Mouse (Mus musculus): ENCODE data around the gene Tnk1.

Gene Tnk1

DNA sequence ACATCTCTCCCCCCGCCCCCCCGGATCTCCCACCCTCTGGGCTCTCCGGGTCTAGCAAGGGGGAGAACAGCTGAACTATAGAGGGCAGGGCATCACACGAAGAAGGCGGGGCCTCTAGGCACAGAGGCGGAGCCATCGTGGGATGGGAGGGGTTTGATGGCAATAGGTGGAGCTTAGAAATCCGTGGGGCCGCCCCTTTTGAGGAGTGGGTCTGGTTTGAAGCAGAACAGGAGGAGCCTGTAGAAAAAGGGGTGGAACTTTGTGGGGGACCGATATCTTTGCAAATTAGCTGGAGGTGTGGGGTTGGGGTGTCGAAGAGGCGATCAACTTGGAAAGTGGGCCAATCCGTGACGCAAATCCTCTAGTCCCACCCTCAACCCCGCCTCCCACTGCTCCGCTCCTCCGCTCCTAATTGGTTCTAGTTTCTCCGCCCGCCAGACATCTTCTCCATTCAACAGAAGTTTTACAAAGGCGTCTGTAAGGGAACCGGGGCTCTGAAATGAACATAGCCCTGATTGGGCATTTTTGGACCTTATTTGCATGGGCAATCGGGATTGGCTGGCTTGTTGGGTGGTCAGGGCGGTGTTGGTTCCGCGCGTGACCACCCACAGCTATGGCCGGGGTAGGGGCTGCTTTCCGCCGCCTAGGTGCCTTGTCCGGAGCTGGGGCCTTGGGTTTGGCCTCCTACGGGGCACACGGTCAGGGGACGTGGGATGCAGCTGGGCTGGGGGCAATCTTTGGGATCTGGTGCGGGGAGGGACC lies 20.4 kb downstream of the Tnk1 start, which contains the start of gene Tmem256:
Tmem256 (plus strand) TSS at position 563 of the 762 bp plus-strand sequence.
- peak; percentile 93 for DNase-seq (ENCODE audit: low read depth, low spot score)

DNA sequence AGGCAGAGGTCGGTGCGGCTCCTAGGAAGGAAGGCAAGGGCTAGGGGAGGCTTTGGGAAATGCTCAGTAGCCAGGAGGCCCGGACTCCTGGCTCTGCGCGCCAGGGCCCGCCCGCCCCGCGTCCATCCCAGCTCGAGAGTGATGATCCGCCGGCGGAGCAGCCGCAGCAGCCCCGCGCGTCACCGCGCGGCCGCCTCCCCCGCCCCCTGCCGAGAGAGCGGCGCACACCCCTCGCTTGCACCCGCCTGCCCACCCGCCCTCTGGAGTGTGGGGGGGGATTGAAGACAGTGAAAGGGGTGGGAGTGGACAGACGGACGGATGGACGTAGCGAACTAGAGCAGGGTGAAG lies 21.0 kb downstream of the Tnk1 start, which contains the start of gene Nlgn2:
Nlgn2 (minus strand) TSS at position 181 of the 348 bp plus-strand sequence.
- no peak for DNase-seq (ENCODE audit: low read depth, low spot score)

- no peak for DNase-seq (ENCODE audit: low read depth, low spot score)
These were observed 21.6 kb downstream of the Tnk1 start for GRCm38 (mm10) chr11:69836703-69837576.

DNA sequence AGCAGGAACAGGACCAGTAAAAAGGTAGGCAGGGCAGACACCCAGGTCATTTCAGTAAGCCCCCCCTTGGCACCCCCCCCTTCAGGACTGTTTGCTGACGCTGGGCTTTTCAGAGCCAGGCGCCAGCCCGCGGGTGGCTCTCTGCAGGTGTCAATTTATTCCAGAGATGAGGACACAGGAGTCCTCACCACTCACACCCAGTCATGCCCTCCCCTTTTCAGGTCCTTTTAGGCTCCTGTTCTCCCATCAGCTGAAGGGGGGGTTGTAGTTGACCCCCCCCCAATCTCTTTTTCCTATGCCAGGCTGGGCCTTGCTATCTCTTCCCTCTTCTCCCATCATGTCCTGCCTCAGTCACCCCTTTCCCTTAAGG lies 22.6 kb downstream of the Tnk1 start:
- no peak for DNase-seq (ENCODE audit: low read depth, low spot score)

GRCm38 (mm10) chr11:69835326-69835965 lies 23.1 kb downstream of the Tnk1 start:
- DNase-seq (ENCODE audit: low read depth, low spot score), result no peak

DNA sequence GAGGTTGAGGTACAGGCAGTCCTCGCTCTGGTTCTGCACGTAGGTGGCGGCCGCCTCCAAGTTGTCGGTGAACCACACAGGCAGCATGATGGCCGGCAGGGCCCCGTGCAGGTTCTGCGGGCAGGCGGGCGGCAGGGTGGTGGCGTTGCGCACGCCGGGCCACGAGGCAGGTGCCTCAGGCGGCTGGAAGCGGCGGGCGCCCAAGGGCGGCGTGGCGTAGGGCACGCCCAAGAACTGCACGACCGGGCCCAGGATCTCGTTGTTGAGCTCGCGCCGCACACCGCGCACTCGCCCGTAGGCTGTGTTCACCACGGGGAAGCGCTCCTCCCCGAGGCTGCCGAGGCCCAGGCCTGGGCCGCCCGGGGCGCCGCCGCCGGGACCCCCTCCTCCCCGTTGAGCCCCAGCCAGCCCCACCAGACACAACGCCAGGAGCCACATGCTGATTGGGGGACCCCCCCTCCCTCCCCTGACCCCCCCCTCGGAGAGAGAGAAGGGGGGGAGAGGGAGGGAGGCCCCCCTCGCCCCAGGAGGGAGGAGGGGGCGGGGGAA lies 24.5 kb downstream of the Tnk1 start:
- no peak for DNase-seq (ENCODE audit: low read depth, low spot score)

GRCm38 (mm10) chr11:69833554-69833953 lies 25.0 kb downstream of the Tnk1 start:
- DNase-seq (ENCODE audit: low read depth, low spot score), result no peak

- DNase-seq (ENCODE audit: low read depth, low spot score), result no peak
These were observed 29.7 kb downstream of the Tnk1 start for GRCm38 (mm10) chr11:69828832-69829231.

DNA sequence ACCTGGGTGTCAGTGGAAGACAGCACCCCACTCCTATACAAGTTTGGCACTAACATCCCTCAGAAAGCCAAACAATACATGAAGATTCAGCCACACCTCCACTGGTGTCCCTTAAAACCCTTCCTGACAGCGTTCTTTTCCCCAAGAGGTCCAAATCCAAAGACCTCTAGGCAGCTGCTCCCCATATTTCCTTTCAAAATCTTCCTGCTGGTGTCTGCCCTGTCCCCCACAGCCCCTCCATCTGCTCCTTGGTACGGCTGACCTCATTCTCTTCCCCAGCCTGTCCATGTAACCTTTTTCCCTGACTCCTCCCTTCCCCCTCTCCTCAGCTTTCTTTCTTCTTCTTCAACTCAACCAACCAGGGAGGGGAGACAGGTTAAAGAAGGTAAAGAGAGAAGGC lies 35.1 kb downstream of the Tnk1 start:
- no peak for DNase-seq (ENCODE audit: low read depth, low spot score)

GRCm38 (mm10) chr11:69822080-69822479 lies 36.5 kb downstream of the Tnk1 start, which contains the start of gene Spem1:
Spem1 (minus strand) TSS chr11:69822180.
- no peak for DNase-seq (ENCODE audit: low read depth, low spot score)

GRCm38 (mm10) chr11:69818871-69819270 lies 39.7 kb downstream of the Tnk1 start:
- no peak for DNase-seq (ENCODE audit: low read depth, low spot score)

DNA sequence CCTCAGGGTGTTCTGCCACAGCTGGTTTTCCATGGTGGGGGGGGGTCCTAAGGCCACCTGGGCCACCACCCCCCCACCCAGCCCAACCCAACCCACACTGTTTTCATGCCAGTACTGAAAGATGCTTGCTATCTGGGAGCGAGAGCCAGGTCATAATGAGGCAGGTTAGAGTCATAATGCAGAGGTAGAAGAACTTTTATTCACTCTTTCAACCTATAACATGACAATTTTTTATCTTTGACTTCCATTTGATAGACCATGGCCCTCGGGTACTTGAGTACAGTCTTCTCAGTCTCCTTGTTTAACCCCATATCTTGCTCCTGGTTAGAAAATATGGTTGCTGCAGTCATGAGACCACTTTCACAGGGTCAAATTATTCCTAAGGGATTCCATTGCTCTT lies 40.2 kb downstream of the Tnk1 start, which contains the start of gene Spem2:
Spem2 (minus strand) TSS at position 101 of the 400 bp plus-strand sequence.
- DNase-seq (ENCODE audit: low read depth, low spot score), result no peak

- no peak for DNase-seq (ENCODE audit: low read depth, low spot score)
These were observed 42.0 kb downstream of the Tnk1 start for GRCm38 (mm10) chr11:69816520-69816919.

DNA sequence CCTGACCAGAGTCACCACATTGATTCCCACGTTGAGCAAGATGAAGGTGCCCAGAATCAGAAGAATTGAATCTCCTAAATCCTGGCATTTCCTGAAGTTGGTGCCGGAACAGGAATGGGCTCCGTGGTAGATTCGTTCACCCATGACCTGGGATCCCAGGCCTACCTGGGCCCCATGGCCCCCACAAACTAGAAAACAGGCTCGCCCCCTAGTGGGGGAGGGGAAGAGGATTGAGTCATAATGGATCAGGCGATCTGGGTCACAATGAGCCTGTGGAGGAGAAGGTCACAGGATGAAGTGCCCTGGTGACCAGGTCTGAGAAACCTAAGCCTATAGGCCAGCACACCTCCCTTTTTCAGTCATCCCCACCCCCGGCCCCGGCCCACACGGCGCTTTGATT lies 43.4 kb downstream of the Tnk1 start, which contains the start of gene Gm39566:
Gm39566 (minus strand) TSS at position 144 of the 400 bp plus-strand sequence.
- no peak for DNase-seq (ENCODE audit: low read depth, low spot score)

DNA sequence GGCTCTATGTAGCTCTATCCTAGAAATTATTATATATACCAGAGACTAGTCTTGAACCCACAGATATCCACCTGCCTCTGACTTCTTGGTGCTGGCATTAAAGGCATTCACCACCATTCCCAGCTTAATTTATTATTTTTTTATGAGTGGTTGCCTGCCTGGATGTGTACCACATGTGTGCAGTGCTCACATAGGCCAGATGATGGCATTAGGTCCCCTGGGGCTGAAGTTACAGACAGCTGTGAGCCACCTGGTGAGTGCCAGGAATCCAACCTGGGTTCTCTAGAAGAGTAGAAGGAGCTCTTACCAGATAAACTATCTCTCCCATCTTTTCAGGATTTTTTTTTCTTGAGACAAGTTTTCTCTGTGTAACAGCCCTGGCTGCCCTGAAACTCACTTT lies 48.2 kb downstream of the Tnk1 start:
- DNase-seq (ENCODE audit: low read depth, low spot score), result no peak

- DNase-seq (ENCODE audit: low read depth, low spot score), result no peak
These were observed 50.9 kb downstream of the Tnk1 start for GRCm38 (mm10) chr11:69807641-69808040.

GRCm38 (mm10) chr11:69806378-69806777 lies 52.2 kb downstream of the Tnk1 start:
- no peak for DNase-seq (ENCODE audit: low read depth, low spot score)

- no peak for DNase-seq (ENCODE audit: low read depth, low spot score)
These were observed 53.3 kb downstream of the Tnk1 start, which contains the start of gene Tmem102 for GRCm38 (mm10) chr11:69804972-69805909. Tmem102 (minus strand) TSS chr11:69805624.

DNA sequence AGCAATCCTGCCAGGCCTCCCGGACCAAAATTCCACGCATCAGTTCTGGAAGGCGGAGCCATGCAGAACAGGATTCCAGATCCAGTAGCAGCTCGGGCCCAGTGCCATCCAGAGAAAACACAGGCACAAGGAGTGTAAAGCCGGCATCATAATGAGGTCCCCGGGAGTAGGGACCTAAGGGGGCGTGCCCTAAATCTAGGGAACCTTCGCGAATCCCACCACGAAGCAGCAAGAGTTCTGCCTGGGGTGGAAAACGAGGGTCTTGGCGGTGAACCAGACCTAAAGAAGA lies 53.9 kb downstream of the Tnk1 start:
- DNase-seq (ENCODE audit: low read depth, low spot score), result no peak

DNA sequence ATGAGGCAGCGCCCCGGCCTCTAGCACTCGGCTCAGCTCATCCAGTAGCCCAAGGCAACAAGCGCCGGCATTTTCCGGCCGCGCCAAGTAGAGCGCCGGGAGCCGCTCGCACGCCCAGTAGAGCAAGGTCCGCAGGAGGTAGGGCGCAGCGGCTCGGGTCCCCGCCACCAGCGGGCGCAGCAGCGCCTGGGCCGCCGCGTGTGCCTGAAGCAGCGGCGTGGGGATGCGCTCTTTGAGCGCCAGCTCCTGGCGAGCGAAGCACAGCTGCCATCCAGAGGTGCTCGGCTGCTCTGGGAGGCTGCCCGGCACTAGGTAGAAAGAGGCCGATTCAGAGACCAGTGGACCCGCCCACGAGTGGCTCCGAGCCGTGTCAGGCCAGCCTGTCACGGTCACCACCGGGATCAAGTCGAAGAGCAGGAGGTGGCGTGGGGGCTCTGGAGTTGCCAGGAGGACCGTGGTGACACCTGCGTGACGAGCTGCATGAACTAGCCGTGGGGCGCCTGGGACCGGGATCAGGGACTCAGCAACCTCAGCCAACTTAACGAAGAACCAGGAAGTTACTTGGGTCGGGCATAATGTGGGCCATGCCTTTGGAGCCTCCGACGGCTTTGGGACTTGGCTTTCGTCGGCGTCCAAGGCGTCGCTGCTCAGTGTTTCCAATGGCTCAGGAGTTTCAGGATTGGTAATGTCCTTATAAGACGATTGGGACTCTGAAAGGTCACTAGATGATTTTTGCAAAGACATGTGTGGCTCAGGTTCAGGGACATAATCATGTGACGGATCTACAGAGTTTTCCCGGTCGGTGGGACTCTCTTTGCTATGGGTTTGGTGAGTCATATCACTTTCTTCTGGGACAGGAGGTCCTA lies 54.5 kb downstream of the Tnk1 start:
- no peak for DNase-seq (ENCODE audit: low read depth, low spot score)
